Mouse (Mus musculus): ENCODE measurements at regions not wholly inside any gene's neighbourhood (a gene's known extent, or its start where the extent isn't known, plus 50 kb on each side); places are given as distances from the start of the nearest gene placed in this dataset.
A peak's percentile ranks its signal among the peaks of the same experiment; 100 is the strongest.
"Not testable (repeated sequence)": the region's sequence is repeated elsewhere in the genome, so short reads cannot be mapped to it uniquely, and the experiment has no call there.

DNA sequence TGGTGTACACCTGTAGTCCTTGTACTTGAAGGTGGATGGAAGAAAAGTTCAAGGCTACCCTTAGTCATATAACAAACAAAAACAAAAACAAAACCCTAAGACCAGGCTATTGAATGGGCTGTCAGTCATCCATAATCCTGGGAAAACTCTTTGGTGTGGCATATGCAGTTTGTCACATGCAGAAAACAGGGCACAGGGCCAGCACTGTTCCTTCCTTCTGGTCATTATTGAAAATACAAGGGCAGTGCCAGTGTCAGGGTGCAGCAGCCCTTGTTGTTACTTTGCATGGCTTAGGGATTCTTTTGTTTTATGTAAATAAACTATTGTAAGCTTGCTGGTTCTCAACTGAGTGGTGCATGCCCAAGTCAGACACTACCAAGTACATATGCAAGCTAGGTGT lies 623.1 kb upstream of the Chrm3 start:
- ATAC-seq: no peak
- Histone ChIP-seq H3K36me3 (ENCODE audit: control insufficient read depth, insufficient read depth, low read length) (no peaks in the 10 kb centered on the region), H3K9ac (ENCODE audit: low read depth, low read length) (no peak overlapping the region), H3K9me3 (ENCODE audit: control insufficient read depth, low read length) (no peaks in the 10 kb centered on the region), H3K4me1 (ENCODE audit: control insufficient read depth, insufficient read depth, low read depth, low read length) (no peaks in the 10 kb centered on the region), H3K4me2 (ENCODE audit: low read length) (no peak overlapping the region), H3K4me3 (ENCODE audit: low read length) (no peak overlapping the region), H3K27ac (ENCODE audit: low read depth, low read length) (no peak overlapping the region), H3K27me3 (replicated peaks; ENCODE audit: control insufficient read depth, insufficient read depth, low read length) (no peaks in the 10 kb centered on the region)

DNA sequence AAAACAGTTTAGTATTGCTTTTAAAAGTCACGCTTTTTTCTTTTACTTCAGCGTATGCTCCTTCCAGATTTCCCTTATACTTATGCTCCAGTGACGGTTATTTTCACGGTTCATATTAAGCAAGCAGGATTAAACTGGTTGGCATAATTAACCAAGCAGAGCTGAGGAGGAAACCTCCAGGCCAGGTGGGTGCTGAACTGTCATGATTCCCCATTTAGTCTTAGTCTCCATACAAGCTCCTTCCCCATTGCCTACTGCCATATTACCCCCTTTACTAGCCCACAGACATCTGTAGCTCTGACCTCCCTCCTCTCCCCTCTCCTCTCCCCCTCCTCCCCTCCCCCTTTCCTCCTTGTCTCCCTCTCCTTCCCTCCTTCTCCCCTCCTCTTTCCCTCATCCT lies 621.9 kb upstream of the Chrm3 start:
- no peaks in the 10 kb centered on the region for H3K4me1 ChIP-seq (ENCODE audit: control insufficient read depth, insufficient read depth, low read depth, low read length)
- no peaks in the 10 kb centered on the region for H3K9me3 ChIP-seq (ENCODE audit: control insufficient read depth, low read length)
- H3K27ac ChIP-seq (ENCODE audit: low read depth, low read length): no peak overlapping the region
- no peak overlapping the region for H3K4me3 ChIP-seq (ENCODE audit: low read length)
- WGBS: 82% methylated on average over 4 of the region's 4 CpGs
- H3K4me2 ChIP-seq (ENCODE audit: low read length): no peak overlapping the region
- ATAC-seq: no peak
- H3K36me3 ChIP-seq (ENCODE audit: control insufficient read depth, insufficient read depth, low read length): no peaks in the 10 kb centered on the region
- no peak overlapping the region for H3K9ac ChIP-seq (ENCODE audit: low read depth, low read length)
- H3K27me3 ChIP-seq (replicated peaks; ENCODE audit: control insufficient read depth, insufficient read depth, low read length): no peaks in the 10 kb centered on the region

DNA sequence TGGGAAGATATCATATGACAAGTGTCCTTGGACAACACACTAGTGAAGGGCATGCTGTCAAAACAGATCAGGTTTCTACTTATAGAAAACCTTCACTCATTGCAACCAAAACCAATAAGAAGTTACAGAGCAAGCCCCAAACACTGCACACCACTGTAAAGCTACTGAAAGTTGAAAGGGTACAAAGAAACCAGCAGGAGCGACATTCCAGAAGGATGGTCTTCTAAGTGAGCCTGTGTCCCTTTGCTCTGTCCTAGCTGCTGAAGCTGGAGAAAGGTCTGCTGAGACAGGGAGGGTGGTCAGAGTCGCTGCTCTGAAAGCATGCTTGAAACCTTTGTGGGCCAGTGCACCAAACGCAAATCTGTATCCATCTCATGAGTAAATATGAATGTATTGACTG lies 611.3 kb upstream of the Chrm3 start:
- Histone ChIP-seq H3K27ac (ENCODE audit: low read depth, low read length) (no peak overlapping the region), H3K4me2 (ENCODE audit: low read length) (no peak overlapping the region), H3K9me3 (ENCODE audit: control insufficient read depth, low read length) (no peaks in the 10 kb centered on the region), H3K4me1 (ENCODE audit: control insufficient read depth, insufficient read depth, low read depth, low read length) (no peaks in the 10 kb centered on the region), H3K27me3 (replicated peaks; ENCODE audit: control insufficient read depth, insufficient read depth, low read length) (no peaks in the 10 kb centered on the region), H3K9ac (ENCODE audit: low read depth, low read length) (no peak overlapping the region), H3K4me3 (ENCODE audit: low read length) (no peak overlapping the region), H3K36me3 (ENCODE audit: control insufficient read depth, insufficient read depth, low read length) (no peaks in the 10 kb centered on the region)
- 68% methylated on average over 3 of the region's 3 CpGs for WGBS
- ATAC-seq: no peak

- Histone ChIP-seq H3K9me3 (ENCODE audit: control insufficient read depth, low read length) (no peaks in the 10 kb centered on the region), H3K4me2 (ENCODE audit: low read length) (no peak overlapping the region), H3K36me3 (ENCODE audit: control insufficient read depth, insufficient read depth, low read length) (no peaks in the 10 kb centered on the region), H3K4me3 (ENCODE audit: low read length) (no peak overlapping the region), H3K27me3 (replicated peaks; ENCODE audit: control insufficient read depth, insufficient read depth, low read length) (no peaks in the 10 kb centered on the region), H3K4me1 (ENCODE audit: control insufficient read depth, insufficient read depth, low read depth, low read length) (no peaks in the 10 kb centered on the region), H3K27ac (ENCODE audit: low read depth, low read length) (no peak overlapping the region), H3K9ac (ENCODE audit: low read depth, low read length) (no peak overlapping the region)
- no peak for ATAC-seq
- 70% methylated on average over 3 of the region's 3 CpGs for WGBS
Measured at GRCm38 (mm10) chr13:10970721-10971120, 610.1 kb upstream of the Chrm3 start.

DNA sequence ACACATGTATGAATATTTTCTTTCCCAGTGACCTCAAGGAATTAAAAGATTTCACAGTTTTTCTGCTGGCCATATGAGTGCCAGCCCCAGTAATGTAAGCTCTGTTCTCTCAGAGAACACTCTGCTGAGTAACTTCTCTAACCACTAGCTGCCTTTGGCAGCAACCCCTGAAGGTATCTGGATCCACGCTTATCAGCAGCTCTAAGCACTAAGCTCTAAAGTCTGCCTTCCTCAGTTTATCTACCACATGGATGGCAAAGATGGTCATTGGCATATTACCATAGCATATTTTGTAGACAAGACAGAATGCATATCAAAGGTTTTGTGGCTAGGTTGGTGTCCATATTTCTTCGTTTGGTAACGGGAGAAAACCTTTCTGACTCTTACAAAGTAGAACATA lies 592.3 kb upstream of the Chrm3 start:
- H3K9ac ChIP-seq (ENCODE audit: low read depth, low read length): no peak overlapping the region
- no peaks in the 10 kb centered on the region for H3K36me3 ChIP-seq (ENCODE audit: control insufficient read depth, insufficient read depth, low read length)
- WGBS: 96% methylated on average over 3 of the region's 3 CpGs
- ATAC-seq: no peak
- H3K27me3 ChIP-seq (replicated peaks; ENCODE audit: control insufficient read depth, insufficient read depth, low read length): no peaks in the 10 kb centered on the region
- H3K27ac ChIP-seq (ENCODE audit: low read depth, low read length): no peak overlapping the region
- no peak overlapping the region for H3K4me2 ChIP-seq (ENCODE audit: low read length)
- H3K9me3 ChIP-seq (ENCODE audit: control insufficient read depth, low read length): no peaks in the 10 kb centered on the region
- no peak overlapping the region for H3K4me3 ChIP-seq (ENCODE audit: low read length)
- no peaks in the 10 kb centered on the region for H3K4me1 ChIP-seq (ENCODE audit: control insufficient read depth, insufficient read depth, low read depth, low read length)

DNA sequence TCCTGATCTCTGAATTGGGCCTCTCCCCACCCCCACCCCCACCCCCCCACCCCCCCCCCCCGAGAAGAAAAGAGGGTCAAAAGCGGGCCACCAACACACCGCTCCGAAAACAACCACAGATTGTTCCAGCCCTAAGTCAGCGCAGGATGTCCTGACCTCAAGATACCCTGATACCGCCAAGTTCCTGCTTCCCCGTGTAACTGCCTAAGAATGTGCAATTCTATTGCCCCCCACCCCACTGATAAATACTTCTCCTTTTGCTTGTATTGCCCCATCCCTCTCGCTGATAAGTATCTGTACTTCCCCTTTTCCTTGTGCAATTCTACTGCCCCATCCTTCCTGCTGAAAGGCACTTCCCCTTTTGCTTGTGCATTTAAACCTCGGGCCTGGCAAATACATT lies 590.0 kb upstream of the Chrm3 start:
- H3K9ac ChIP-seq (ENCODE audit: low read depth, low read length); H3K4me2 ChIP-seq (ENCODE audit: low read length); H3K36me3 ChIP-seq (ENCODE audit: control insufficient read depth, insufficient read depth, low read length); H3K9me3 ChIP-seq (ENCODE audit: control insufficient read depth, low read length); H3K27me3 ChIP-seq (replicated peaks; ENCODE audit: control insufficient read depth, insufficient read depth, low read length); H3K4me3 ChIP-seq (ENCODE audit: low read length); ATAC-seq; H3K27ac ChIP-seq (ENCODE audit: low read depth, low read length); H3K4me1 ChIP-seq (ENCODE audit: control insufficient read depth, insufficient read depth, low read depth, low read length): not testable (repeated sequence)
- WGBS: 92% methylated on average over 5 of the region's 9 CpGs

- Histone ChIP-seq H3K4me3 (ENCODE audit: low read length) (no peak overlapping the region), H3K9ac (ENCODE audit: low read depth, low read length) (no peak overlapping the region), H3K4me2 (ENCODE audit: low read length) (no peak overlapping the region), H3K9me3 (ENCODE audit: control insufficient read depth, low read length) (no peaks in the 10 kb centered on the region), H3K27ac (ENCODE audit: low read depth, low read length) (no peak overlapping the region), H3K36me3 (ENCODE audit: control insufficient read depth, insufficient read depth, low read length) (no peaks in the 10 kb centered on the region), H3K4me1 (ENCODE audit: control insufficient read depth, insufficient read depth, low read depth, low read length) (no peaks in the 10 kb centered on the region), H3K27me3 (replicated peaks; ENCODE audit: control insufficient read depth, insufficient read depth, low read length) (no peaks in the 10 kb centered on the region)
- 60% methylated on average over 2 of the region's 2 CpGs for WGBS
- ATAC-seq: no peak
Measured at GRCm38 (mm10) chr13:10947398-10947797, 586.8 kb upstream of the Chrm3 start.

DNA sequence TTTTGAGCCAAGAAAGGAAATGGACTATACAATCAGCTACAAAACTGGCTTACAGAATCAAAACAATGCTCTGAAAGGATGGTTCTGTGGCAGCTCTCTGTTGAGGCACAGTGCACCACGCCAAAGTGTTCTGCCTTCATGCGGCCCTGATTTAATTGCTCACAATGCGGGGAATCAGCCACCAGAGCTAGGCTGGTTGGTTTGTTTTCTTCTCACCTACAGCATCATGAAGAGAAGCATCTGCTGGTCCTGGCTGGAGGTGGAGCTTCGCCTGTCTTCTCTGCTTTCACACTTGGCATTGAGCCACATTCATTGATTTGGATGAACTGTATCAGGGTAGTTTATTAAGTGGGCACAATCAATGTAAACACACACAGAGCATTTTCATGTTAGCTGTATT lies 583.2 kb upstream of the Chrm3 start:
- Histone ChIP-seq H3K9me3 (ENCODE audit: control insufficient read depth, low read length) (no peaks in the 10 kb centered on the region), H3K4me3 (ENCODE audit: low read length) (no peak overlapping the region), H3K9ac (ENCODE audit: low read depth, low read length) (no peak overlapping the region), H3K27ac (ENCODE audit: low read depth, low read length) (no peak overlapping the region), H3K27me3 (replicated peaks; ENCODE audit: control insufficient read depth, insufficient read depth, low read length) (no peaks in the 10 kb centered on the region), H3K4me2 (ENCODE audit: low read length) (no peak overlapping the region), H3K4me1 (ENCODE audit: control insufficient read depth, insufficient read depth, low read depth, low read length) (no peaks in the 10 kb centered on the region), H3K36me3 (ENCODE audit: control insufficient read depth, insufficient read depth, low read length) (no peaks in the 10 kb centered on the region)
- 67% methylated on average over 4 of the region's 4 CpGs for WGBS
- ATAC-seq: 0 out of 2 replicates have a peak, but pooled peaks have one; percentile 48

GRCm38 (mm10) chr13:10942031-10942655 lies 581.5 kb upstream of the Chrm3 start:
- WGBS: 49% methylated on average over 4 of the region's 4 CpGs
- no peak overlapping the region for H3K9ac ChIP-seq (ENCODE audit: low read depth, low read length)
- H3K4me2 ChIP-seq (ENCODE audit: low read length): no peak overlapping the region
- no peaks in the 10 kb centered on the region for H3K36me3 ChIP-seq (ENCODE audit: control insufficient read depth, insufficient read depth, low read length)
- 0 out of 2 replicates have a peak, but pooled peaks cover 2% of the 10 kb centered on the region for H3K9me3 ChIP-seq (ENCODE audit: control insufficient read depth, low read length)
- no peak overlapping the region for H3K4me3 ChIP-seq (ENCODE audit: low read length)
- no peaks in the 10 kb centered on the region for H3K4me1 ChIP-seq (ENCODE audit: control insufficient read depth, insufficient read depth, low read depth, low read length)
- no peak overlapping the region for H3K27ac ChIP-seq (ENCODE audit: low read depth, low read length)
- ATAC-seq: no peak
- no peaks in the 10 kb centered on the region for H3K27me3 ChIP-seq (replicated peaks; ENCODE audit: control insufficient read depth, insufficient read depth, low read length)

DNA sequence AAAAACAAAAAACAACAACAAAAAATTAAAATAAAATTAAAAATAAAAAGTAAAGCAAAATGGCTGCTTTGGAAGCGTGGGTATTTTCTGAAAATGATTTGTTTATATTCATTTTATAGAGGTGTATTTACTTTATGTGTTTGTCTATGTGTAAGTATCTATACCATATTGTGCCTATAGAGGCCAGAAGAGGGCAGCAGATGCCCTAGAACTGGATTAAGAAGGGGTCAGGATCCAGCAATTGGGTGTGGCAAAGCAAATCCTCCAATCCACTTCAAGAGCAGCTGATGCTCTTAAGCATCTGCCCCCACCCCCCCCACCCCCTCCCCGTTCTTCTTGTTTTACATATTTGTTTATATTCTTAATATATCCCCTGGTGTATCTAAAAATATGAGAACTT lies 577.6 kb upstream of the Chrm3 start:
- ATAC-seq: no peak
- Histone ChIP-seq H3K4me1 (ENCODE audit: control insufficient read depth, insufficient read depth, low read depth, low read length) (no peaks in the 10 kb centered on the region), H3K4me3 (ENCODE audit: low read length) (no peak overlapping the region), H3K9me3 (ENCODE audit: control insufficient read depth, low read length) (0 out of 2 replicates have a peak, but pooled peaks cover 2% of the 10 kb centered on the region), H3K4me2 (ENCODE audit: low read length) (no peak overlapping the region), H3K27me3 (replicated peaks; ENCODE audit: control insufficient read depth, insufficient read depth, low read length) (no peaks in the 10 kb centered on the region), H3K27ac (ENCODE audit: low read depth, low read length) (no peak overlapping the region), H3K36me3 (ENCODE audit: control insufficient read depth, insufficient read depth, low read length) (no peaks in the 10 kb centered on the region), H3K9ac (ENCODE audit: low read depth, low read length) (no peak overlapping the region)
- 94% methylated on average over 2 of the region's 2 CpGs for WGBS
